In the genomic region with DNA sequence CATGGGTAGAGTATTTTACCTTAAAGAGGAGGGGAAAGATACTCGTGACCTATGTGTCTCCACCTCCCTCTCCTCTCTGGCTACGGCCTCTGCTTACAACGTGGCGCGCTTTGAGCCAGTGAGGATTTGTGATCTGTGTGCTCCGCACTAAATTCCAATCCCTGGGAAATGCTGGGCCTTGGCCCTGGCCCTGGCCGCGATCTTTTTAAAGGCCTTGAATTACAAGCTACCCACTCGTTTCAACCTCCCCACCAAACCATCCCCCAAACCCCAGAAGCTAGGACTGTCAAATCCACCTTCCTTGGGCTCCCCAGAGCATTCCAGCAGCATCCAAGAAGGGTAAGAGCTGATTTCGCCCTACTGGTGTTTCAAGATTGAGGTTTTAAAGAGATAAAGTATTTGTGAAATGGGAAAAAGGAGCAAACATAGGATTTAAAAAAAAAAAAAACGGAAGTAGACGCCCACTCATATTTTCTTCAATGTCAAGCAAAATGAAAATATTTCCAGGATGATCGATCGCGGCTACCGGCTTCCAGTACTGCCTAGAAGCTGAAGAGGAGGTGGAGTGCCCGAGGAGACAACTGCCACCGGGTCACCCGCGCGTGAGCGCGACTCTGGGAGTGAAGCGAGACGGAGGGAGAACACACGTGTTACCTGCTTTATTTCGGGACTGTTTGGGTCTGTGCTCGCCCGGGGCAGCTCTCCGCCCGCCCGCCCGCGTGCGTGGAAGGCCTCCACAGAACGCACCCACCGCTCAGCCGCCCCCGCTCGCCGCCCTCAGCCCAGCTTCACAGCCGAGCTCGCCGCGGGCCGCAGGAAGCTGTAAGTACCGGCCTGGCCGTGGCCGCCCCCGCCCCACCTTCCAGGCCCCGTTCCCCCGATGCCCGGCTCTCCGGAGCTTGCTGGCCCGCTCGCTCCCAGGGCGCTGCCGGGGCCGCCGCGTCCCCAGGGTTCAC, we compare ENCODE assay signal across 8 mouse cellular contexts. TPM values are rescaled to one million over a fixed set of nuclear protein-coding genes. Genes with fewer than 3 reads are reported as not detected.
A peak's percentile ranks its signal among the peaks of the same experiment; 100 is the strongest.
DNase-seq lines count a peak whose midpoint lies in the region; ATAC-seq and TF ChIP-seq lines count a peak whose summit lies in the region.

A gene (plus strand): TSS at position 96 of the 956 bp plus-strand sequence.

- intact Hi-C loops in left cerebral cortex, postnatal 10 days (cut with DNase I), result loop anchor here (2.0 kb wide), 1 partner anchor 736 kb away; no protein-coding TSS in a partner anchor

- peak within 1 kb of the TSS; percentile 100 for H3K27ac ChIP-seq in forebrain, embryonic 15.5 days (replicated peaks)
- no peak within 1 kb of the TSS for H3K27ac ChIP-seq in neural tube, embryonic 14.5 days (ENCODE audit: low read depth, low read length)

- H3K4me2 ChIP-seq in forebrain, embryonic 15.5 days (replicated peaks), result peak within 1 kb of the TSS; percentile 46
- no peak within 1 kb of the TSS for H3K4me2 ChIP-seq in neural tube, embryonic 14.5 days (ENCODE audit: low read depth, low read length)

- peaks cover 72% of the 10 kb centered on the region for H3K27me3 ChIP-seq in E14TG2a.4 (ENCODE audit: insufficient read depth, low read length)
- no peaks in the 10 kb centered on the region for H3K27me3 ChIP-seq in forebrain, embryonic 15.5 days
- H3K27me3 ChIP-seq in neural tube, embryonic 14.5 days (ENCODE audit: control insufficient read depth, insufficient read depth, low read length), result peaks cover 69% of the 10 kb centered on the region

- peak within 1 kb of the TSS; percentile 97 for H3K9ac ChIP-seq in forebrain, embryonic 15.5 days (replicated peaks)
- no peak within 1 kb of the TSS for H3K9ac ChIP-seq in neural tube, embryonic 14.5 days (replicated peaks; ENCODE audit: low read depth, low read length)

- DNase-seq in cerebellum, postnatal 25 days, result peak; percentile 11 to 26
- no peak for DNase-seq in cerebellum, postnatal 36 days
- DNase-seq in left cerebral cortex, postnatal 10 days (ENCODE audit: extremely low spot score in 1 of 2, low spot score in 2 of 2), result peak in 1 of 2 experiments; percentile 76
- DNase-seq in Muller cell, postnatal 12 days (ENCODE audit: inconsistent ontology term), result no peak

- H3K4me3 ChIP-seq in E14TG2a.4 (replicated peaks; ENCODE audit: low read length), result peak within 1 kb of the TSS; percentile 81
- peak within 1 kb of the TSS; percentile 72 for H3K4me3 ChIP-seq in forebrain, embryonic 15.5 days
- peak within 1 kb of the TSS; percentile 2; the same call in 1 of the 2 replicates for H3K4me3 ChIP-seq in neural tube, embryonic 14.5 days (ENCODE audit: low read depth, low read length)

- H3K36me3 ChIP-seq in E14TG2a.4 (ENCODE audit: insufficient read depth, low read length), result no peaks in the 10 kb centered on the region
- H3K36me3 ChIP-seq in forebrain, embryonic 15.5 days, result 0 out of 2 replicates have a peak, but pooled peaks cover 3% of the 10 kb centered on the region
- H3K36me3 ChIP-seq in neural tube, embryonic 14.5 days (ENCODE audit: control insufficient read depth, insufficient read depth, low read length), result no peaks in the 10 kb centered on the region

- peak; percentile 3 for ATAC-seq in forebrain, embryonic 15.5 days (replicated peaks)
- peak; percentile 13; the same call in 1 of the 2 replicates for ATAC-seq in neural tube, embryonic 14.5 days (ENCODE audit: low read depth)
- no peak for ATAC-seq in megakaryocyte progenitor cell, adult 5-6 weeks (replicated peaks; ENCODE audit: poor library complexity)

- H3K9me3 ChIP-seq in E14TG2a.4 (ENCODE audit: low read length), result no peaks in the 10 kb centered on the region
- no peaks in the 10 kb centered on the region for H3K9me3 ChIP-seq in forebrain, embryonic 15.5 days
- no peaks in the 10 kb centered on the region for H3K9me3 ChIP-seq in neural tube, embryonic 14.5 days (ENCODE audit: control insufficient read depth, low read length)

- under 1% methylated on average over 52 of the region's 61 CpGs for WGBS in forebrain, embryonic 15.5 days
- WGBS in neural tube, embryonic 14.5 days, result under 1% methylated on average over 58 of the region's 61 CpGs

- no peak for TF ChIP-seq CTCF in E14TG2a.4 (conservative IDR thresholded peaks at IDR 0.05; ENCODE audit: low read length)

- H3K4me1 ChIP-seq in E14TG2a.4 (replicated peaks; ENCODE audit: low read depth, low read length), result peaks cover 21% of the 10 kb centered on the region
- H3K4me1 ChIP-seq in forebrain, embryonic 15.5 days, result peaks cover 8% of the 10 kb centered on the region; the same call in 1 of the 2 replicates
- no peaks in the 10 kb centered on the region for H3K4me1 ChIP-seq in neural tube, embryonic 14.5 days (ENCODE audit: control insufficient read depth, insufficient read depth, low read length)

RNA-seq across cellular contexts. Expression of the gene that starts here (rescaled TPM):
- 110 and 111 TPM in 2 replicates for polyA plus RNA-seq in forebrain, embryonic 15.5 days (2015; fragmentation: Nextera tagmentation; extraction: Ambion mirVana)
- 100 to 1,000 TPM; 125 to 130 TPM for total RNA-seq in left cerebral cortex, postnatal 10 days (2021)
- not detected in 2 replicates for polyA plus RNA-seq in neural tube, embryonic 14.5 days (2014; fragmentation: Nextera tagmentation; extraction: Ambion mirVana)
- total RNA-seq in megakaryocyte progenitor cell, adult 5-6 weeks (2015), result not detected in 2 replicates
- total RNA-seq in megakaryocyte progenitor cell, adult 5-6 weeks (2017), result not detected in 2 replicates

Comparison
In these comparisons a context has a peak if more than half of its experiments do, and no peak if none do; other contexts are left out.
1. RNA of the gene that starts here (total RNA-seq): 125 to 130 TPM in left cerebral cortex, postnatal 10 days; not detected in megakaryocyte progenitor cell, adult 5-6 weeks; every median in the first group is over 100 times any median in the second.
2. RNA of the gene that starts here (polyA plus RNA-seq): 110 to 111 TPM in forebrain, embryonic 15.5 days; not detected in neural tube, embryonic 14.5 days; every median in the first group is over 100 times any median in the second.
3. DNase-seq: peak in cerebellum, postnatal 25 days (2 of 2); none in cerebellum, postnatal 36 days (0 of 2) and Muller cell, postnatal 12 days (single experiment).
4. Peak in ATAC-seq and H3K4me3 ChIP-seq in neural tube, embryonic 14.5 days; RNA of the gene not detected or under 1 TPM.
5. H3K4me3 ChIP-seq: peak in every context shown above with its lines; median percentile 81 in E14TG2a.4; 72 in forebrain, embryonic 15.5 days; 2 in neural tube, embryonic 14.5 days.